Mouse (Mus musculus): Measurements from ENCODE around the gene Olfr223. TPM values are rescaled to one million over a fixed set of nuclear protein-coding genes. Genes with fewer than 3 reads are reported as not detected.

Gene Olfr223
- polyA plus RNA-seq, 1 experiment from 2014 or later, result not detected

GRCm38 (mm10) chr11:59541324-59541723 is 51.8 kb downstream of the Olfr223 start, which contains the start of gene Nlrp3:
Gene Nlrp3, plus strand, starts transcription at chr11:59541568.
- ATAC-seq (ENCODE audit: insufficient read depth), result no peak
- DNase-seq, result no peak
- Histone ChIP-seq H3K27me3 (ENCODE audit: insufficient read depth, low read length) (no peaks in the 10 kb centered on the region), H3K9me3 (ENCODE audit: low read depth, low read length) (no peaks in the 10 kb centered on the region), H3K4me1 (ENCODE audit: insufficient read depth) (no peaks in the 10 kb centered on the region), H3K4me3 (ENCODE audit: low read depth, low read length) (no peak within 1 kb of the TSS), H3K4me2 (no peak within 1 kb of the TSS), H3K36me3 (ENCODE audit: insufficient read depth) (no peaks in the 10 kb centered on the region), H3K9ac (no peak within 1 kb of the TSS), H3K27ac (ENCODE audit: low read depth) (no peak within 1 kb of the TSS)
- no peak for TF ChIP-seq CTCF (IDR thresholded peaks at IDR 0.05; ENCODE audit: low read depth)
- WGBS, result 39% methylated on average over 3 of the region's 3 CpGs

GRCm38 (mm10) chr11:59540123-59540522 is 53.0 kb downstream of the Olfr223 start:
- Histone ChIP-seq H3K9ac (no peak overlapping the region), H3K4me1 (ENCODE audit: insufficient read depth) (no peaks in the 10 kb centered on the region), H3K27me3 (ENCODE audit: insufficient read depth, low read length) (no peaks in the 10 kb centered on the region), H3K9me3 (ENCODE audit: low read depth, low read length) (no peaks in the 10 kb centered on the region), H3K4me3 (ENCODE audit: low read depth, low read length) (no peak overlapping the region), H3K27ac (ENCODE audit: low read depth) (no peak overlapping the region), H3K4me2 (no peak overlapping the region), H3K36me3 (ENCODE audit: insufficient read depth) (no peaks in the 10 kb centered on the region)
- DNase-seq (no peak), ATAC-seq (ENCODE audit: insufficient read depth) (no peak)
- TF ChIP-seq CTCF (IDR thresholded peaks at IDR 0.05; ENCODE audit: low read depth), result no peak
- WGBS, result 58% methylated on average over 3 of the region's 3 CpGs

Other genes with a start within 250 kb of the Olfr223 start
- not detected in 2 replicates for gene Prss38, start 217.6 kb downstream of the Olfr223 start, polyA plus RNA-seq (2014; fragmentation: Nextera tagmentation; extraction: Ambion mirVana)
- 11.5 and 11.7 TPM in 2 replicates for gene Jmjd4, start 143.2 kb downstream of the Olfr223 start, polyA plus RNA-seq (2014; fragmentation: Nextera tagmentation; extraction: Ambion mirVana)
- 87.3 and 97.4 TPM in 2 replicates for gene Snap47, start 142.1 kb downstream of the Olfr223 start, polyA plus RNA-seq (2014; fragmentation: Nextera tagmentation; extraction: Ambion mirVana)
- 7.7 and 8.7 TPM in 2 replicates for gene Zfp867, start 120.8 kb downstream of the Olfr223 start, polyA plus RNA-seq (2014; fragmentation: Nextera tagmentation; extraction: Ambion mirVana)
- 27.6 and 30.9 TPM in 2 replicates for gene Zkscan17, start 66.5 kb downstream of the Olfr223 start, polyA plus RNA-seq (2014; fragmentation: Nextera tagmentation; extraction: Ambion mirVana)
- gene Nlrp3, start 51.7 kb downstream of the Olfr223 start, polyA plus RNA-seq (2014; fragmentation: Nextera tagmentation; extraction: Ambion mirVana), result 0.12 and 0.50 TPM in 2 replicates
- not detected in 2 replicates for gene Olfr222, start 17.1 kb downstream of the Olfr223 start, polyA plus RNA-seq (2014; fragmentation: Nextera tagmentation; extraction: Ambion mirVana)
- 128 and 145 TPM in 2 replicates for gene Mprip, start 68.0 kb upstream of the Olfr223 start, polyA plus RNA-seq (2014; fragmentation: Nextera tagmentation; extraction: Ambion mirVana)
- gene Pld6, start 194.4 kb upstream of the Olfr223 start, polyA plus RNA-seq (2014; fragmentation: Nextera tagmentation; extraction: Ambion mirVana), result 1.8 and 2.3 TPM in 2 replicates
- 26.1 and 26.2 TPM in 2 replicates for gene Flcn, start 216.7 kb upstream of the Olfr223 start, polyA plus RNA-seq (2014; fragmentation: Nextera tagmentation; extraction: Ambion mirVana)
- 35.2 and 35.4 TPM in 2 replicates for gene Nt5m, start 246.2 kb upstream of the Olfr223 start, polyA plus RNA-seq (2014; fragmentation: Nextera tagmentation; extraction: Ambion mirVana)
- 224 and 228 TPM in 2 replicates for gene Cops3, start 246.5 kb upstream of the Olfr223 start, polyA plus RNA-seq (2014; fragmentation: Nextera tagmentation; extraction: Ambion mirVana)

Data from lung, embryonic 14.5 days (tissue).